In the genomic region with DNA sequence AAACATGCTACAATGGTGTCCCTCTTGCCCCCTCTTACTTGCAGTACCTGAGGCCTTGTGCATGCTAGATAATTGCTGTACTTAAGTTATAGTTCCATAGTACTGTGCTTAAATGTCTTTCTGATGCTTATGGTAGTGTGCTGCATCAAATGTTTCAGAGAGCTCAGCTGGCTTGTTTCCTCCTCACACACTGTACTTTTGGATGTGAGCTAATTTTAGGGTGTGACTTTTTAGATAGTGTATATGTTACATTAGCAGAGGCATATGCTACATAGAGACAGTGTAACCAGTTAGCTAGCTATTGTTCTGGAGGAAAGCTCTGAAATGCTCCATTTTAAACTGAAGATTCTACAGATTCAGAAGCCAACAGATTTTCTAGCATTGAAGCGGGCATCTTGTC, we compare ENCODE assay signal across 21 mouse cellular contexts.
DNase-seq lines count a peak whose midpoint lies in the region; ATAC-seq and TF ChIP-seq lines count a peak whose summit lies in the region.
"Had no signal": no experiment of that assay in that cellular context is flagged by ENCODE, and none has a peak within 500 bp of the region (broad histone marks: within the 10 kb centered on the region; RNA-seq: fewer than 3 reads in every experiment).

No protein-coding gene starts in this region.

- DNase-seq in frontal cortex, postnatal 36 days (ENCODE audit: low spot score in 2 of 2), result peak; percentile 9 to 54
- no peak for DNase-seq in frontal cortex, postnatal 10 days (ENCODE audit: low spot score in 2 of 2)
- DNase-seq in lung, embryonic 14.5 days, result peak; percentile 30
- no peak for DNase-seq in lung, postnatal 25 days (ENCODE audit: low spot score)
- peak; percentile 6 to 41 for DNase-seq in right cerebral cortex, postnatal 36 days (ENCODE audit: low spot score in 2 of 2)
- DNase-seq in right cerebral cortex, postnatal 25 days, result no peak
- DNase-seq in neural tube, embryonic 10.5 days (ENCODE audit: extremely low spot score, low spot score), result no peak
- DNase-seq: adrenal gland, postnatal 25 days; cerebellum, adult 9-10 months; gastrocnemius, postnatal 10 days; kidney, adult 8-10 months; kidney, postnatal 10 days; lung, adult 2 months had no signal

- H3K36me3 ChIP-seq in lung, embryonic 14.5 days (ENCODE audit: insufficient read depth), result no peaks in the 10 kb centered on the region
- H3K36me3 ChIP-seq: forebrain, embryonic 15.5 days; heart, embryonic 10.5 days; hindbrain, embryonic 10.5 days; intestine, embryonic 15.5 days; limb, embryonic 13.5 days; liver, embryonic 12.5 days; midbrain, embryonic 13.5 days had no signal

- 87% methylated on average over 1 of the region's 1 CpGs for WGBS in lung, embryonic 14.5 days

- no peaks in the 10 kb centered on the region for H3K4me1 ChIP-seq in lung, embryonic 14.5 days (ENCODE audit: insufficient read depth)
- H3K4me1 ChIP-seq: forebrain, embryonic 15.5 days; heart, embryonic 10.5 days; intestine, embryonic 15.5 days; limb, embryonic 13.5 days; liver, embryonic 12.5 days; midbrain, embryonic 13.5 days had no signal

- H3K9ac ChIP-seq in lung, embryonic 14.5 days, result no peak overlapping the region
- H3K9ac ChIP-seq: forebrain, embryonic 15.5 days; intestine, embryonic 15.5 days; limb, embryonic 13.5 days; liver, embryonic 12.5 days; midbrain, embryonic 13.5 days had no signal

- ATAC-seq in lung, embryonic 14.5 days (ENCODE audit: insufficient read depth), result no peak
- ATAC-seq: forebrain, embryonic 15.5 days; hindbrain, embryonic 16.5 days; intestine, embryonic 15.5 days; liver, embryonic 12.5 days; midbrain, embryonic 13.5 days had no signal

- no peak overlapping the region for H3K27ac ChIP-seq in lung, embryonic 14.5 days (ENCODE audit: low read depth)
- H3K27ac ChIP-seq: forebrain, embryonic 15.5 days; heart, embryonic 10.5 days; hindbrain, embryonic 10.5 days; intestine, embryonic 15.5 days; limb, embryonic 13.5 days; liver, embryonic 12.5 days; midbrain, embryonic 13.5 days had no signal

- H3K4me3 ChIP-seq in lung, embryonic 14.5 days (ENCODE audit: low read depth, low read length), result no peak overlapping the region
- H3K4me3 ChIP-seq: forebrain, embryonic 15.5 days; heart, embryonic 10.5 days; hindbrain, embryonic 10.5 days; intestine, embryonic 15.5 days; limb, embryonic 13.5 days; liver, embryonic 12.5 days; midbrain, embryonic 13.5 days had no signal

- H3K27me3 ChIP-seq in lung, embryonic 14.5 days (ENCODE audit: insufficient read depth, low read length), result no peaks in the 10 kb centered on the region
- H3K27me3 ChIP-seq: forebrain, embryonic 15.5 days; intestine, embryonic 15.5 days; limb, embryonic 13.5 days; liver, embryonic 12.5 days; midbrain, embryonic 13.5 days had no signal

- TF ChIP-seq CTCF in lung, embryonic 14.5 days (IDR thresholded peaks at IDR 0.05; ENCODE audit: low read depth), result no peak

- no peaks in the 10 kb centered on the region for H3K9me3 ChIP-seq in lung, embryonic 14.5 days (ENCODE audit: low read depth, low read length)
- H3K9me3 ChIP-seq: forebrain, embryonic 15.5 days; heart, embryonic 10.5 days; hindbrain, embryonic 10.5 days; intestine, embryonic 15.5 days; limb, embryonic 13.5 days; liver, embryonic 12.5 days; midbrain, embryonic 13.5 days had no signal

- H3K4me2 ChIP-seq in lung, embryonic 14.5 days, result no peak overlapping the region
- H3K4me2 ChIP-seq: forebrain, embryonic 15.5 days; intestine, embryonic 15.5 days; limb, embryonic 13.5 days; liver, embryonic 12.5 days; midbrain, embryonic 13.5 days had no signal

Comparison
In these comparisons a context has a peak if more than half of its experiments do, and no peak if none do; other contexts are left out.
1. DNase-seq: peak in frontal cortex, postnatal 36 days (2 of 2), lung, embryonic 14.5 days (single experiment) and right cerebral cortex, postnatal 36 days (2 of 2); none in frontal cortex, postnatal 10 days (0 of 2), lung, postnatal 25 days (single experiment), right cerebral cortex, postnatal 25 days (single experiment) and neural tube, embryonic 10.5 days (single experiment).